Mouse (Mus musculus) spleen, adult 2 months (tissue): ENCODE data around the gene Phc2.

Experiments
- CTCF ChIP-seq: fragments of 200-500 bp; IDR thresholded peaks from 2 replicates; pipeline ENCODE4 v1.5.1; 2011; ENCODE audit warnings: mild to moderate bottlenecking, inconsistent platforms; ENCODE audit not compliant: insufficient read depth, insufficient read length, insufficient replicate concordance; ENCODE audit errors: extremely low read depth
- POLR2A ChIP-seq: fragments of 200-500 bp; IDR thresholded peaks from 2 replicates; pipeline ENCODE4 v1.6.1; 2011; ENCODE audit warnings: low read depth, low read length, inconsistent platforms

DNA sequence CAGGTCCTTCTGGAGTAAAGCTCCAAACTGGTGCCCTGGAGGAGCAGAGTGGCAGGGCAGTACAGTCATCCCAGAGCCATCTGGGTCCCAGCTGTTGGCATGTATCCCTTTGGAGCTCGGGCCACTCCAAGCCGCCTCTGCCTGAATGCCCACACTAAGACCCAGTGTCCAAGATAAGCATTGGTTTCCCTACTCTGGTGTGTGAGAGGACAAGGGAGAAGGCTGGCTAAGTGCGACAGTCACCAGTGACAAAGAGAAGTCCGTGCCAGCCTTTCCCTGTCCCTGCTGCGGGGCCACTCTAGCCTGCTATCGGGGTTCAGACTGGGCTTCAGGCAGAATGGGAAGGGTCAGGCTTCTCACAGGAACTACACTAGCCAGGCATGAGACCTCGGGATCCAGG, 101.4 kb downstream of the Phc2 start:
- TF ChIP-seq CTCF: no peak
- no peak for TF ChIP-seq POLR2A
